Mouse (Mus musculus): ENCODE data around the gene Tagln2. TPM values are rescaled to one million over a fixed set of nuclear protein-coding genes. Genes with fewer than 3 reads are reported as not detected.

Gene Tagln2
- polyA plus RNA-seq (2012; rRNA removed; ENCODE audit: low replicate concordance), result 232 and 274 TPM in 2 replicates

DNA sequence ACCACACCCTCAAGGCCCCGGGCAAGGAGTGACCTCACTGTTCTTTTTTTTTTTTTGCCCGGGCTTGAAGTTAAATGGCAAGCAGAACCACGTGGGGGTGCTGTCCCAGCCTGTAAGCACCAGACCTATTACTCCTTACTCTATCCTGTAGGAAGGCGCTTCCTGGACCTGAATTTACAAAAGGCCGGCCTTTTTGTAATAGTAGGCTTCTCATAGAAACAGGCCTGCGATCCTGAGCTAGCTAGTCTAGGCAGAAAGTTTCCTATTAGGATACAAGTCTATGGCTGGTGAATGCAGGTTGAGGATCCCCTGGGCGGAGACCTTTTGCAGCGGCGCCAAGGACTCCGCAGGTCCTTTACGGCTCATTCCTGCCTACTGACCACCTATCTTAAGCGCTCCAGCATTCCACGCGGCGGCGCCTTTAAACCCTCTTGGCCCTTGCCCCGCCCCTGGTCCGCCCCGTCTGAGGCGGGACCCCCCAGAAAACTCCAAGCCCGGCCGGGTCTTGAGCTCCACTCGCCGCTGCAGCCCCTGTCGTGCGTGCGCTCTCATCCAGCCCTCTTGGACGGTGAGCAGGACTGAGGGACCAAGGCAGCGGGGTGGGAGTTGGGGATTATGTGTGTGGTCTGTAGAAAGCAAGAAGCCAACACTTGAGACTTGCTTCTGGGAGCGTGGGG, at the start of gene Tagln2:
Tagln2 (plus strand) TSS at position 283 of the 677 bp plus-strand sequence.

DNA sequence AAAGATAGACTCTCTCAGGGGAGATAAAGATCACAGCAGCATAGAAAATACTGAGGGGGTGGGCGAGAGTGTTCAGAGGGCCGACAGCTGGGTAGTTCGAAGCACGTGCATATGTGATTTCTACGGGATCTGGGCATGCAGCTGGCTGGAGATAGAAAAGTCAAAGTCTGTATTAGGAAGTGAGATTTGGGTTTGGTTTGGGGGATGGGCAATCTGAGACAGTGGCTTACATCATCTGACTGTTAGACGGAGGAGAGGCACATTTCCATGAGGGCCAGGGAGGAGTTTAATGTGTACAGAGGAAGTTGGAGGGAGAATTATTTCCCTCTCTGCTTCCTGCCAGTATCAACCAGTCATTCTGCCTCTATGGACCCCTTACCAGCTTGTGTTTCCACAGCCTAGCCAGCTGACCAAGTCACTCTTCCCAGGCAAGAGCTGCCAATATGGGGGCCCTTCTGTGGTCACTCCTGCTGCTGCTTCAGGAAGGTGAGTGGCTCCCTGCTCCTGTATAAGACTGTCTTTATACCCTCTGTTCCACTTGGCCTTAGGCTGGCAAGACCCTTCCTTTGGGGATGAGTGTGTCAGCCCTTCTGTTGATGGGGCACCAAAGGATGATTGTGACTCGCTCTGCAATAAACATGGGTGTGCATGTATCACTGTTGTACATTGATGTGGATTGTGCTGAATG, 24.6 kb upstream of the Tagln2 start, which contains the start of gene Slamf9:
Slamf9 (plus strand) TSS at position 305 of the 688 bp plus-strand sequence.

DNA sequence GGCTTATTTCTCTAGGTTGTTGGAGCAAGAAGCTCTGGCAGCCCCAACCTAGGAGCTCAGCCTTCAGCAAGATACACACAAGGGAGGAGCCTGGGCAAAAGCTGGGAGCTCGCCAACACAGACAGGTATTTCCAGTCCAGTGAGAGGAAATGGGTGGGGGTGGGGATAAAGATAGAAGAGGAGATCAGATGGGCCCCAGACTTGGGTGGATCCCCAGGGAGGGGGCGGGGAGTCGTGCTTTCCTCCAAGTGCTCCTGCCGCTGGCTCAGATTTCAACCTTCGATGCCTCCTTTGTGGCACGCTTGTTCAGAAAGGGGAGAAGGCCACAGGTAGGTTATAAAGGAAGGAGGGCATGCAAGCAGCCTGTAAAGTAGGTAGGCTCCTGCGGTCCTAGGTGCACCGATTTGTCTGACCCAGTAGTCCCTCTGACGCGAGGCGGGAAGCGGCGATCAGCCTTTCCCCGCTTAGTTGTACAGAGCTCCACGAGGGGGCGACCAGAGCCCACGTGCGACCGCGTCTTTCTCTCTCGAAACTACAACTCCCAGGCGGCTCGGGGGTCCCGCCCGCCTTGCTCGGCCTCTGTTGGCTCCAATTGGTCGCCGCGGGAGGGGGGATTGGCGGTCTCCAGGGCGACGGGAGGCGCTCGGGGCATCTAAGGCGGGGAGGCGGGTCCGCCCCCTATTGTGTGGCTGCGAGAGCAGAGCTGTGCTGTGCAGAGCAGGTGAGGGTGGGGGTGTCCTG, 18.1 kb upstream of the Tagln2 start, which contains the start of gene Igsf9:
Igsf9 (plus strand) TSS at position 249 of the 741 bp plus-strand sequence.

DNA sequence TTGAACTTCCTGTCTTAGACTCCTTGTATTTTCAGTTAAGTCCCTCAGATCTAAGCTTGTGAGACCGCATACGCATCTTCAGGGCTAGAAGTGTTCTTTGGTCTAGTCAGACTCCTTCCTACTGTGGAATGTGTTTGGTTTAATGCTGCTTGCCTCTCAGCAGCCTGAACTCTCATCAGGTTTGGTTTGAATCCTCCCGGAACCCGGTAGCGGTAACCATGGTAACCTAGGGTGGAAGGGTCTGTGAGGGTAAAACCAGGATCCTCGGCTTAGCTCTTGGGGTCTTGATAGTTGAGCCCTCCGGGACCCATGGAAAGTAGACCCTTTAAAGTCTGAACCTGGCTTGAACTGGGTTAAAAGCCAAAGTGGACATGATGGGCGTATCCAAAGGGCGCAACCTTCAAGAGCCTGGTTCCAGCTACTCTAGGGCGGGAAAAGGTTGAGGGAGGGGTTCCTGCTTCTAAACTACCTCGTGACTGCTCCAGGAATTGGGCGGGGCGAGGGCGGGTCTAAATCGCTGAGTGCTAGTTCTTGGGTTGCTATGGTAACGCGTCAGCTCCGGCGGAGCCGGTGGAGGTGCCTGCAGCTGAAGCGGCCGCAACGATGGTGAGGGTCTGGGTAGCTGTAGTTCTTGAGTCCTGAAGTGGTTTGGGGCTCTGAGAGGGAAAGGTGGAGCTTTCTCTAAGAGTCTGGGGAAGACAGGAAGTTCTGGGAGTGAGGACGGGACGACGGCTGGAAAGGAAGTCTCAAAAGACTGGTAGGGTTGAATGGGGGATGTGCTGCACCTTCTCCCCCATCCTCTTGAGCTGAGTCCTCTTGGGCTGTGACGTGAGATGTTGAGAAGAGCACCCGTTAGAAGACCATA, 21.0 kb downstream of the Tagln2 start, which contains the start of gene Cfap45:
Cfap45 (plus strand) TSS at position 226 of the 865 bp plus-strand sequence.

DNA sequence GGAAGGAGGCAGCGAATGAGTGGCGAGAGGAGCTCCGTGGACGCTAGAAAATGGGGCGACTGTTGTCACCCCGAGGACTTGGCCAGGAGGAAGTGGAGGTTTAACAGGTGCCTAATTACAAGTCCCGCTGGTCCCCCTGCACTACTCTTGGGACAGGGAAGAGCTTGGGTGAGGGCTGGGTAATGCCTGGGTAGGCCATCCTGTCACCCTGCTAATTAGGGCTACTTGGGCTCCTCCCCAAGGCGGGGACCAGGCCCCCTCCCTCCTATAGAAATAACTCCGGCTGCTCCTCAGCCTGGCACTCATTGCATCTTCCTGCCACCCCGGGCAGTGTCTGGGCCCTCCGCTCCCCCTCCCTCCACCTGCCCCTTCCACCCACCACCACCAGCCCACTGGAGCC, 55.8 kb downstream of the Tagln2 start, which contains the start of gene Vsig8:
Vsig8 (plus strand) TSS at position 301 of the 400 bp plus-strand sequence.

Other genes starting within 250 kb of the Tagln2 start
- 0.30 and 0.49 TPM in 2 replicates for gene Atp1a4, start 241.6 kb upstream of the Tagln2 start, polyA plus RNA-seq (2012; rRNA removed; ENCODE audit: low replicate concordance)
- gene Igsf8, start 238.4 kb upstream of the Tagln2 start, polyA plus RNA-seq (2012; rRNA removed; ENCODE audit: low replicate concordance), result 121 and 173 TPM in 2 replicates
- gene Atp1a2, start 202.0 kb upstream of the Tagln2 start, polyA plus RNA-seq (2012; rRNA removed; ENCODE audit: low replicate concordance), result 157 and 372 TPM in 2 replicates
- gene Kcnj9, start 170.7 kb upstream of the Tagln2 start, polyA plus RNA-seq (2012; rRNA removed; ENCODE audit: low replicate concordance), result 0.10 and 0.18 TPM in 2 replicates
- gene Kcnj10, start 158.8 kb upstream of the Tagln2 start, polyA plus RNA-seq (2012; rRNA removed; ENCODE audit: low replicate concordance), result 0.43 and 0.55 TPM in 2 replicates
- gene Pigm, start 123.5 kb upstream of the Tagln2 start, polyA plus RNA-seq (2012; rRNA removed; ENCODE audit: low replicate concordance), result 8.8 and 14.8 TPM in 2 replicates
- gene Slamf9, start 24.7 kb upstream of the Tagln2 start, polyA plus RNA-seq (2012; rRNA removed; ENCODE audit: low replicate concordance), result 10.3 and 24.8 TPM in 2 replicates
- 36.1 and 38.8 TPM in 2 replicates for gene Igsf9, start 18.3 kb upstream of the Tagln2 start, polyA plus RNA-seq (2012; rRNA removed; ENCODE audit: low replicate concordance)
- 0.68 and 1.2 TPM in 2 replicates for gene Cfap45, start 20.8 kb downstream of the Tagln2 start, polyA plus RNA-seq (2012; rRNA removed; ENCODE audit: low replicate concordance)
- 0.20 and 0.24 TPM in 2 replicates for gene Vsig8, start 55.9 kb downstream of the Tagln2 start, polyA plus RNA-seq (2012; rRNA removed; ENCODE audit: low replicate concordance)
- 9.1 and 10.8 TPM in 2 replicates for gene Slamf8, start 90.5 kb downstream of the Tagln2 start, polyA plus RNA-seq (2012; rRNA removed; ENCODE audit: low replicate concordance)
- gene Fcrl6, start 102.5 kb downstream of the Tagln2 start, polyA plus RNA-seq (2012; rRNA removed; ENCODE audit: low replicate concordance), result 0.10 TPM in 1 of 2 replicates, not detected in the other
- 47.9 and 66.9 TPM in 2 replicates for gene Dusp23, start 132.9 kb downstream of the Tagln2 start, polyA plus RNA-seq (2012; rRNA removed; ENCODE audit: low replicate concordance)
- 0.36 TPM in 1 of 2 replicates, not detected in the other for gene Crp, start 198.0 kb downstream of the Tagln2 start, polyA plus RNA-seq (2012; rRNA removed; ENCODE audit: low replicate concordance)

Measured in mammary gland, adult 2 months (tissue).